In genomic region chr3:63295237-63295636, GRCm38 (mm10) we compare ENCODE assay signal across 9 mouse cellular contexts. TPM values are rescaled to one million over a fixed set of nuclear protein-coding genes. Genes with fewer than 3 reads are reported as not detected.
A peak's percentile ranks its signal among the peaks of the same experiment; 100 is the strongest.
DNase-seq lines count a peak whose midpoint lies in the region; ATAC-seq and TF ChIP-seq lines count a peak whose summit lies in the region.
"Had no signal": no experiment of that assay in that cellular context is flagged by ENCODE, and none has a peak within 500 bp of the region (broad histone marks: within the 10 kb centered on the region; RNA-seq: fewer than 3 reads in every experiment).

No protein-coding gene starts in this region.

- no peak overlapping the region for H3K9ac ChIP-seq in liver, postnatal 0 days (replicated peaks)

- peak; percentile 4 to 6 for DNase-seq in frontal cortex, postnatal 25 days (ENCODE audit: low spot score in 2 of 2)
- DNase-seq in frontal cortex, postnatal 10 days (ENCODE audit: low spot score in 2 of 2), result no peak
- DNase-seq in brain, embryonic 14.5 days (ENCODE audit: low read depth), result peak; percentile 62
- peak; percentile 26 for DNase-seq in gastrocnemius, postnatal 14 days
- DNase-seq in kidney, adult 11 months, result peak; percentile 50
- DNase-seq in liver, postnatal 0 days, result peak; percentile 14
- peak; percentile 33 for DNase-seq in ovary, postnatal 10 days (ENCODE audit: low spot score)
- no peak for DNase-seq in thymus, postnatal 10 days (ENCODE audit: low spot score in 2 of 2)

- H3K36me3 ChIP-seq in liver, postnatal 0 days (replicated peaks; ENCODE audit: insufficient read depth, low read length), result no peaks in the 10 kb centered on the region

- H3K4me3 ChIP-seq in liver, postnatal 0 days (ENCODE audit: low read depth, low read length), result peak overlapping the region; percentile 40

- TF ChIP-seq CTCF in brain, embryonic 14.5 days (IDR thresholded peaks at IDR 0.05; ENCODE audit: borderline replicate concordance, extremely low read depth, insufficient read depth, insufficient read length), result peak; percentile 33; the same call in 1 of the 2 replicates
- TF ChIP-seq CTCF in liver, postnatal 0 days (IDR thresholded peaks at IDR 0.05; ENCODE audit: low read depth), result no peak

- H3K4me2 ChIP-seq in liver, postnatal 0 days (ENCODE audit: low read depth, low read length), result peak overlapping the region; percentile 73

- no peak for ATAC-seq in liver, postnatal 0 days

- no peak for TF ChIP-seq EP300 in liver, postnatal 0 days (IDR thresholded peaks at IDR 0.05; ENCODE audit: low read depth)

- H3K9me3 ChIP-seq in liver, postnatal 0 days (ENCODE audit: low read length), result no peaks in the 10 kb centered on the region

- TF ChIP-seq POLR2A in brain, embryonic 14.5 days (IDR thresholded peaks at IDR 0.05; ENCODE audit: borderline replicate concordance, extremely low read depth, insufficient read depth, insufficient read length, poor library complexity, severe bottlenecking), result no peak

- H3K4me1 ChIP-seq in liver, postnatal 0 days (ENCODE audit: insufficient read depth), result no peaks in the 10 kb centered on the region; the same call in 1 of the 2 replicates

- peaks cover 28% of the 10 kb centered on the region for H3K27me3 ChIP-seq in liver, postnatal 0 days (ENCODE audit: insufficient read depth, low read length)

- 7% methylated on average over 20 of the region's 21 CpGs for WGBS in liver, postnatal 0 days (ENCODE audit: insufficient replicate concordance)

- intact Hi-C loops in gastrocnemius, postnatal 14 days (cut with DNase I; ENCODE audit: low total_unique reads), result no loop called here

- H3K27ac ChIP-seq in liver, postnatal 0 days (ENCODE audit: low read depth), result no peak overlapping the region

RNA-seq across cellular contexts. Expression of gene Mme, which starts 53.9 kb away (rescaled TPM):
- polyA plus RNA-seq in brain, embryonic 14.5 days (2012; rRNA removed), result 2.2 and 3.9 TPM in 2 replicates
- 1 to 10 TPM; 4.4 to 7.9 TPM for total RNA-seq in gastrocnemius, postnatal 14 days (2021)
- polyA plus RNA-seq in liver, postnatal 0 days (2015; fragmentation: Nextera tagmentation; extraction: Ambion mirVana), result 0.01 and 0.06 TPM in 2 replicates
- total RNA-seq: hematopoietic stem cell, adult 5-6 weeks had no signal

Comparison
In these comparisons a context has a peak if more than half of its experiments do, and no peak if none do; other contexts are left out.
1. DNase-seq: peak in frontal cortex, postnatal 25 days (2 of 2), brain, embryonic 14.5 days (single experiment), gastrocnemius, postnatal 14 days (single experiment), kidney, adult 11 months (single experiment), liver, postnatal 0 days (single experiment) and ovary, postnatal 10 days (single experiment); none in frontal cortex, postnatal 10 days (0 of 2) and thymus, postnatal 10 days (0 of 2).